Mouse (Mus musculus): ENCODE data around the gene Arglu1.

The Arglu1 gene

GRCm38 (mm10) chr8:8658426-8659224 lies 31.7 kb downstream of the Arglu1 start:
- no peak for DNase-seq (ENCODE audit: low read depth)

- no peak for DNase-seq (ENCODE audit: low read depth)
Observed at GRCm38 (mm10) chr8:8657692-8658355, 32.5 kb downstream of the Arglu1 start.

- no peak for DNase-seq (ENCODE audit: low read depth)
Observed at GRCm38 (mm10) chr8:8656578-8657441, 33.5 kb downstream of the Arglu1 start.

- DNase-seq (ENCODE audit: low read depth): no peak
Observed at GRCm38 (mm10) chr8:8655346-8656340, 34.7 kb downstream of the Arglu1 start.

GRCm38 (mm10) chr8:8653906-8654489 lies 36.3 kb downstream of the Arglu1 start:
- no peak for DNase-seq (ENCODE audit: low read depth)

GRCm38 (mm10) chr8:8653343-8653742 lies 37.0 kb downstream of the Arglu1 start:
- no peak for DNase-seq (ENCODE audit: low read depth)

GRCm38 (mm10) chr8:8652388-8652787 lies 37.9 kb downstream of the Arglu1 start:
- no peak for DNase-seq (ENCODE audit: low read depth)

- DNase-seq (ENCODE audit: low read depth): no peak
Observed at GRCm38 (mm10) chr8:8649944-8650343, 40.4 kb downstream of the Arglu1 start.

- no peak for DNase-seq (ENCODE audit: low read depth)
Observed at GRCm38 (mm10) chr8:8649536-8649935, 40.8 kb downstream of the Arglu1 start.

GRCm38 (mm10) chr8:8648686-8649085 lies 41.6 kb downstream of the Arglu1 start:
- DNase-seq (ENCODE audit: low read depth): no peak

GRCm38 (mm10) chr8:8647824-8648223 lies 42.5 kb downstream of the Arglu1 start:
- no peak for DNase-seq (ENCODE audit: low read depth)

GRCm38 (mm10) chr8:8647319-8647718 lies 43.0 kb downstream of the Arglu1 start:
- DNase-seq (ENCODE audit: low read depth): no peak

- DNase-seq (ENCODE audit: low read depth): no peak
Observed at GRCm38 (mm10) chr8:8644160-8644915, 46.0 kb downstream of the Arglu1 start.

- no peak for DNase-seq (ENCODE audit: low read depth)
Observed at GRCm38 (mm10) chr8:8640264-8640588, 50.1 kb downstream of the Arglu1 start.

- no peak for DNase-seq (ENCODE audit: low read depth)
Observed at GRCm38 (mm10) chr8:8639569-8640263, 50.6 kb downstream of the Arglu1 start.

GRCm38 (mm10) chr8:8631394-8631793 lies 58.9 kb downstream of the Arglu1 start:
- no peak for DNase-seq (ENCODE audit: low read depth)

GRCm38 (mm10) chr8:8624017-8624416 lies 66.3 kb downstream of the Arglu1 start:
- no peak for DNase-seq (ENCODE audit: low read depth)

GRCm38 (mm10) chr8:8623486-8623885 lies 66.8 kb downstream of the Arglu1 start:
- no peak for DNase-seq (ENCODE audit: low read depth)

- no peak for DNase-seq (ENCODE audit: low read depth)
Observed at GRCm38 (mm10) chr8:8622476-8622875, 67.8 kb downstream of the Arglu1 start.

GRCm38 (mm10) chr8:8622031-8622430 lies 68.3 kb downstream of the Arglu1 start:
- no peak for DNase-seq (ENCODE audit: low read depth)

All from c-Kit-positive CD71-positive TER-119-negative erythroid progenitor cells, embryonic 14.5 days (primary cell).